Mouse (Mus musculus) kidney, embryonic 16.5 days (tissue): ENCODE data around the gene 4930522H14Rik. TPM values are rescaled to one million over a fixed set of nuclear protein-coding genes. Genes with fewer than 3 reads are reported as not detected.

Experiments used
- ATAC-seq: fragments of 200-750 bp; cut with Nextera tagmentation; 2 replicates; pipeline ENCODE4 v1.8.0; 2017; ENCODE audit warnings: moderate TSS enrichment; ENCODE audit not compliant: low FRiP score, low TSS enrichment
- H3K27ac ChIP-seq: fragments of 300-500 bp; sonication (generic); 2 replicates; pipeline ENCODE4 v1.5.1; 2014; ENCODE audit warnings: low read length
- H3K27me3 ChIP-seq: fragments of 300-500 bp; sonication (generic); 2 replicates; pipeline ENCODE4 v1.6.1; 2014; ENCODE audit warnings: low read length, control low read depth, mixed read lengths; ENCODE audit not compliant: insufficient read depth
- H3K36me3 ChIP-seq: fragments of 300-500 bp; sonication (generic); 2 replicates; pipeline ENCODE4 v1.6.1; 2014; ENCODE audit warnings: low read length, control low read depth, mixed read lengths; ENCODE audit not compliant: insufficient read depth
- H3K4me1 ChIP-seq: fragments of 300-500 bp; sonication (generic); 2 replicates; pipeline ENCODE4 v1.6.1; 2014; ENCODE audit warnings: low read length, control low read depth, mixed read lengths; ENCODE audit not compliant: insufficient read depth
- H3K4me2 ChIP-seq: fragments of 300-500 bp; sonication (generic); replicated peaks from 2 replicates; pipeline ENCODE4 v1.6.1; 2014; ENCODE audit warnings: low read depth, low read length
- H3K4me3 ChIP-seq: fragments of 300-500 bp; sonication (generic); 2 replicates; pipeline ENCODE4 v1.5.1; 2014; ENCODE audit warnings: mild to moderate bottlenecking, low read length
- H3K9ac ChIP-seq: fragments of 300-500 bp; sonication (generic); replicated peaks from 2 replicates; pipeline ENCODE4 v1.6.1; 2014; ENCODE audit warnings: low read length
- H3K9me3 ChIP-seq: fragments of 300-500 bp; sonication (generic); 2 replicates; pipeline ENCODE4 v1.6.1; 2016; ENCODE audit warnings: low read length, control low read depth
- WGBS: fragments of 180-500 bp; shearing (Covaris S2); extraction: QIAGEN DNeasy Blood & Tissue Kit; methylation state at CpG from one replicate; pipeline ENCODE4 v1.1.7; 2014; 5-methylcytosine and 5-hydroxymethylcytosine counted together
- polyA plus RNA-seq: library from polyadenylated mRNA; unstranded; fragments of >200 nt; fragmentation: Nextera tagmentation; extraction: Ambion mirVana; gene quantifications from 2 replicates; pipeline ENCODE4 v1.2.1, GENCODE M21; 2015

The 4930522H14Rik gene
- not detected in 2 replicates for polyA plus RNA-seq

DNA sequence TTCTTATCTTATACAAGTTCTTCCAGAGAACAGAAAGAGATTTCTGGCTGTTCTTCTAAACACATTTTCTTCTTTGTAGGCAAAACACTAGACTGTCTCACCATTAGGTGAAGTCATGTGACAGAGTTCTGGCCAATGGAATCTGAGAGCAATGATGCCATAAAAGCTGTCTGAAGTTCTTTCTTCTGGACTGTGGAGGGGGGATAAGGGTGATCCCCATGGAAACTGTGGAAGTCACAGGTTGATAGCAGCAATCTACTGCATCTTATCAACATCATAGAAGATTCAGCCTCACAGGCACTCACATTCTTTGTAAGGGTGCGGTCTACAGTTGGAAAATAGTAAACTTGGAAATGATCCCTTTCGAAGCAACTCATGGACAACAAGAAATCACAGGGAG, at the start of gene 4930522H14Rik:
4930522H14Rik (minus strand) TSS at position 187 of the 400 bp plus-strand sequence.
- no peaks in the 10 kb centered on the region for H3K4me1 ChIP-seq
- H3K9ac ChIP-seq: no peak within 1 kb of the TSS
- WGBS: 95% methylated on average over 2 of the region's 2 CpGs
- no peak within 1 kb of the TSS for H3K27ac ChIP-seq
- H3K4me3 ChIP-seq: no peak within 1 kb of the TSS
- H3K36me3 ChIP-seq: no peaks in the 10 kb centered on the region
- H3K9me3 ChIP-seq: no peaks in the 10 kb centered on the region
- no peak within 1 kb of the TSS for H3K4me2 ChIP-seq
- no peaks in the 10 kb centered on the region for H3K27me3 ChIP-seq
- no peak for ATAC-seq

DNA sequence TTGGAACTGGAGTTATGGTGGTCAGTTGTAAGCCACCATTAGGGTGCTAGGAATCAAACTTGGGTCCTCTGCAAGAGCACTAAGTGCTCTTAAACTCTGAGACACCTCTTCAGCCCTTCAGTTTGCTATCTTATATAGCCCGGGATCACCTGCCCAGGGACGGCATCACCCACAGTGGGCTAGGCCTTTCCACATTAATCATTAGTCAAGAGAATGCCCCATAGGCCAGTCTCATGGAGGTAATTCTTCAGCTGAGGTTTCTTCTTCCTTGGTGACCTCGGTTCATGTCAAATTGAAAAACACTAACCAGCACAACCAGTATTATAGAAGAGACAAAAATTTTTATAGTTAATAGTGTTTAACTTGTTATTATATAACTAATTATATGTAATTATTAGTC, 47.3 kb upstream of the 4930522H14Rik start:
- no peaks in the 10 kb centered on the region for H3K9me3 ChIP-seq
- ATAC-seq: no peak
- H3K4me1 ChIP-seq: no peaks in the 10 kb centered on the region
- H3K9ac ChIP-seq: no peak overlapping the region
- H3K4me3 ChIP-seq: no peak overlapping the region
- no peak overlapping the region for H3K27ac ChIP-seq
- WGBS: 84% methylated on average over 3 of the region's 3 CpGs
- H3K36me3 ChIP-seq: no peaks in the 10 kb centered on the region
- H3K4me2 ChIP-seq: no peak overlapping the region
- H3K27me3 ChIP-seq: no peaks in the 10 kb centered on the region

DNA sequence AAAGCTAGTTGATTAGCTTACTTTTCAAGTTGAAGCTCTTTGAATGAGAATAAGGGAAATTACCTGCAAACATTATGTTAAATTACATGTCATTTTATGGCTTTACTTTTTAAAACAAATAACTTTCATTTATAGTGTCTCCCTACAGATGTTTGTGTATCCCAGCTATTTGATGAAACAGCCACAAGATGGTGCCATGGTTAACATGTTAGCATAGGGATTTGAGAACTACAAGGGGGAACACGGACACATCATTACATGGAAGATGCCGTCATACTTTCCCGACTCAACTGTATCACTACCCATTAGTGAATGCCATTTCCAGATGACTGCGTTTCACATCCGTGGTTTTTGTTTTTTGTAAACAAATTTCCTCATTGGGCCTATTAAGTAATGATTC, 45.8 kb upstream of the 4930522H14Rik start:
- no peaks in the 10 kb centered on the region for H3K9me3 ChIP-seq
- no peaks in the 10 kb centered on the region for H3K27me3 ChIP-seq
- no peak overlapping the region for H3K4me2 ChIP-seq
- no peak overlapping the region for H3K4me3 ChIP-seq
- no peaks in the 10 kb centered on the region for H3K36me3 ChIP-seq
- H3K9ac ChIP-seq: no peak overlapping the region
- no peak overlapping the region for H3K27ac ChIP-seq
- no peaks in the 10 kb centered on the region for H3K4me1 ChIP-seq
- 71% methylated on average over 5 of the region's 5 CpGs for WGBS
- no peak for ATAC-seq

DNA sequence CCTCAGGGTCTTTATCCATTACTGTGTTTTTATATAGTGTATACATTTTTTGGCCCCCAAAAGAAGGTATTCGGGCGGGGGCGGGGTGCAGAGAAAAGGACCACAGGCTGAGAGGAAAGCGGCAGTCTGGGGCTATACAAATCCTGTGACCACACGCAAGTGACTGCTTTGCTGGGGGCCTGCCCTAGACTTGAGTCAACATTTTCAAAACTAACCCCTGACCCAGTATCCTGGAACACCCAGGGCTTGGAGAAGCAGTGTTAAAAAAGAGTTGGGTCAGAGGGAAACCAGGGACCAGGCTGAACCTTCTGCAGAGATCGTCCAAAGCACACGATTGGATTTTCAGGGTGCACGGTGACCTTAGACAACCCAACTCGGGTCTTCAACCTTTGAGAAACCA, 43.7 kb upstream of the 4930522H14Rik start:
- no peak overlapping the region for H3K9ac ChIP-seq
- no peaks in the 10 kb centered on the region for H3K27me3 ChIP-seq
- WGBS: 82% methylated on average over 9 of the region's 9 CpGs
- H3K9me3 ChIP-seq: no peaks in the 10 kb centered on the region
- ATAC-seq: no peak
- H3K4me3 ChIP-seq: no peak overlapping the region
- H3K4me2 ChIP-seq: no peak overlapping the region
- no peak overlapping the region for H3K27ac ChIP-seq
- no peaks in the 10 kb centered on the region for H3K36me3 ChIP-seq
- no peaks in the 10 kb centered on the region for H3K4me1 ChIP-seq

DNA sequence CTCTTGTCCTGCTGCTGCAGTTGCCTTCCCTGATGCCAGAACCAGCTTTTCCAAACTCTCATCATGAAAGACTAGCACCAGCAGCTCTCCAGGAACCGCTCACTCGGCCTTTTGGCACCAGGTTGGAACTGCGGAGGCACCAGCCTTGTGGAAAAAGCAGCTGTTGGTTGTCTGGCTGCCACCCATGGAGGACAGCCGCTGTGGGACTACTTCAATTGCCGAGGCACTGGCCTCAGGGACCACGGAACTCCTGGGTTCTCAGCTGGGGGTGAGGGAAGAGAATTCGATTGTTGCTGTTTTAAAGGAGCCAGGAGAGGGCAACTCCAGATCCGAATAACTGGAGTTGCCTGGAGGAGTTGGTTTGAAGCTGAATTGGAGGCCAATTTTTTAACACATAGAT, 43.2 kb upstream of the 4930522H14Rik start:
- Histone ChIP-seq H3K9me3 (no peaks in the 10 kb centered on the region), H3K4me3 (no peak overlapping the region), H3K4me1 (no peaks in the 10 kb centered on the region), H3K36me3 (no peaks in the 10 kb centered on the region), H3K4me2 (no peak overlapping the region), H3K27ac (no peak overlapping the region), H3K27me3 (no peaks in the 10 kb centered on the region), H3K9ac (no peak overlapping the region)
- no peak for ATAC-seq
- 56% methylated on average over 8 of the region's 8 CpGs for WGBS

DNA sequence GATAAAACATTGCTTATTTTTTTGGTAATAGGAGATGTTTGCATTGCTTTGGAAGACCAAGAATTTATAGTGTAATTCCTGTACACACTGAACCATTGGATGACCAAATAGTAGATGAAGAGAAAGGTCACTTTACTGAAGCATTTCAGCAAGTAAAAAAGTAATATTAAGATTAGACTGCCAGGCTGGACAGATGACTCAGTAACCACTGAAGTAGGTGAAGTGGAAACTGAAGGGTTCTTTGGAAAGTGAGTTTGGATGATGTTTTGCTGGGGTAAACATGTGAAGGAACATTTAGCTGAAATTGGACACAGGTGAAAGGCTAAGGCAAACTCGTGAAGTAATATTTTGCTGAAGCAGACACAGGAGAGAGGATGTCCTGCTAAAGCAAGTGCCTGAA, 41.5 kb upstream of the 4930522H14Rik start:
- ATAC-seq: no peak
- H3K4me1 ChIP-seq: no peaks in the 10 kb centered on the region
- H3K27me3 ChIP-seq: no peaks in the 10 kb centered on the region
- no peaks in the 10 kb centered on the region for H3K36me3 ChIP-seq
- 74% methylated on average over 1 of the region's 1 CpGs for WGBS
- H3K9me3 ChIP-seq: no peaks in the 10 kb centered on the region
- no peak overlapping the region for H3K4me2 ChIP-seq
- H3K4me3 ChIP-seq: no peak overlapping the region
- no peak overlapping the region for H3K9ac ChIP-seq
- H3K27ac ChIP-seq: no peak overlapping the region

DNA sequence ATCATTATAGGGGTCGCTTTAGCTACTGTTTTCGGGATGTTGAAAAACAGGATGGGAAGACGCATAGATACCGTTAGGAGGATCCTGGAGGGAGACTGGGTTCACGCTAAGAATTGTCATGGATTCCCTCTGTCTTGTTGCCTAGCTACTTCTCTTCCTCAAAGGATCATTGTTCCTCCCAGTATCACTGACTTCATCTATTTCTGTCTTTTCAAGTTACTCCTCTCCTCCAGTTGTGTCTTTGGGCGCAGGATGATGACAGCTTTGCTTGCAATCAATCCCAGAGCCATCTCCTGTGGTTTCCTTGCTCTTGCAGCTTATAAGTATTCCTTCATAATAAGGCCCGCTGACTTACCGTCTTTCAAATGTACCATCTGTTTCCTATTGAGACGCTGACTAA, 38.3 kb upstream of the 4930522H14Rik start:
- Histone ChIP-seq H3K4me3 (no peak overlapping the region), H3K27ac (no peak overlapping the region), H3K4me2 (no peak overlapping the region), H3K4me1 (no peaks in the 10 kb centered on the region), H3K27me3 (no peaks in the 10 kb centered on the region), H3K9me3 (no peaks in the 10 kb centered on the region), H3K36me3 (no peaks in the 10 kb centered on the region), H3K9ac (no peak overlapping the region)
- WGBS: 77% methylated on average over 9 of the region's 9 CpGs
- ATAC-seq: no peak

DNA sequence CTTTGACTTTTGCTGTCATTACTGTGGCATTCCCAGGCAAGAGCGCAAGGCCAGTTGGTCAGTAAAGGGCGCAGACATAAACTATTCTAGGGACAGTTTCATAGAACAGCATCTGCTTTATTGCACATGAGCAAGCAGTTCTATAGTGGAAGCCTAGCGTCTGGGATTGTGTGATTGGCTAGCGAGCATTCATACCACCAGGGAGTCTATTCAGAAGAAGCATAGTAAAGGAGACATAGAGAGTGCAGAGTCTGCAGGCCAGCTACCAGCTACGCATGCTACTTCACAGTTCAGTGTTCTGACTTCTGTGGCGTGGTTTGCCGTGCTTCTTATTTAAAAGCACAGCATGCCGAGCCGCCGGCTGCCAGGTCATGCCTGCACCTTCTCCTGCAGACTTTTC, 37.9 kb upstream of the 4930522H14Rik start:
- no peaks in the 10 kb centered on the region for H3K36me3 ChIP-seq
- no peak overlapping the region for H3K4me2 ChIP-seq
- H3K9ac ChIP-seq: no peak overlapping the region
- ATAC-seq: no peak
- H3K4me1 ChIP-seq: no peaks in the 10 kb centered on the region
- no peaks in the 10 kb centered on the region for H3K27me3 ChIP-seq
- WGBS: 82% methylated on average over 10 of the region's 10 CpGs
- H3K9me3 ChIP-seq: no peaks in the 10 kb centered on the region
- no peak overlapping the region for H3K27ac ChIP-seq
- H3K4me3 ChIP-seq: no peak overlapping the region

DNA sequence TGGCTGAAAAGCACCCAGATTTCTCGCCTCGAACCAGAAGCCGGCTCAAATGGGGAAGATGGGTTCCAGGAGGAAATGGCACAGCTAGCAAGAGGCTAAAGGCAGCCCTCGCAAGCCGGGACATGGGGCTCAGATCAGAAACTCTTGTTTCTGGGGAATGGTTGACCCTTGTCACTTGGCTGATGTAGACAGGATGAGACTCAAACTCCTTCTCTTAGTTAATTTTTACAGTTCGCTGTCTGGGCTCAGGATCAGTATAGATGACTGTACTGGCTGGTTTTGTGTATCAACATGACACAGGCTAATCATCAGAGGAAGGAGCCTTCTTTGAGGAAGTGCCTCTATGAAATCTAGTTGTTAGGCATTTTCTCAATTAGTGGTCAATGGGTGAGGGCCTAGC, 33.6 kb upstream of the 4930522H14Rik start:
- WGBS: 92% methylated on average over 6 of the region's 6 CpGs
- H3K4me2 ChIP-seq: no peak overlapping the region
- H3K4me1 ChIP-seq: no peaks in the 10 kb centered on the region
- no peaks in the 10 kb centered on the region for H3K9me3 ChIP-seq
- no peaks in the 10 kb centered on the region for H3K36me3 ChIP-seq
- no peak for ATAC-seq
- no peak overlapping the region for H3K27ac ChIP-seq
- H3K4me3 ChIP-seq: no peak overlapping the region
- no peak overlapping the region for H3K9ac ChIP-seq
- no peaks in the 10 kb centered on the region for H3K27me3 ChIP-seq

DNA sequence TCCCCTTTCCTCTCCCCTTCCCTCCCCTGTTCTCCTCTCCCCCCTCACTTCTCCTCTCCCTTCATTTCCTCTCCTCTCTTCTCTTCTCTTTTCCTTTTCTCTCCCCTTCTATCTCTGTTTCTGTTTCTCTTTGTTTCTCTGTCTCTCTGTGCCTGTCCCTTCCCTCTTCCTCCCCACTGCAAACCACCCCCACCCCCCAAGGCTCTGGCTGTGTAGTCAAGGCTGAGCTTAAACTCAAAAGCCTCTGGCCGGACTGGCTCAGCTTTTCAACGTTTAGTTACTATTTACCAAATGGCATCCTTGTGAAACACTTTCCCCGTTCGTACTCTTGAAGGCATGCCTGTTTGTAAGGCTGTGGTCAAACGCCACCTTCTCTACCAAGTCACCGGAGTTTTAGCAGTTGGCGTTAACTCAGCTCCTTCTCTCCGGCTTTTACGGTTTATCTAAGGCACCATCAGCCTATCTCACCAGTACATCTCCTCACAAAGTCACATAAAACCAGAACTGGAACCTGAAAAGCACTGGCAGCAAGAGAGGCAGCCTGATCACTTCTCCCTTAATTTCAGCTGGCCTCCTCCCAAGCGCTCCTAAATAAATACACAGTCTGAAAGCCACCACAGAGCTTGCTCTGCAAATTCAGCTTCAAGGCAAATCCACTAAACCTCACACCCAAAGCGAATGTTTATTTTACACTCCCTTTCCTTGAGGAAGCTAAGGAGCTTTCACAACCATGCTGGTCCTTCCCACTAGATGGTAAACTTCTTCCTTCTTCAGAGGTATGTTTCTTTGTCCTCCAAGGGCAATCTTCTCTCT, 19.4 kb upstream of the 4930522H14Rik start:
- no peaks in the 10 kb centered on the region for H3K4me1 ChIP-seq
- no peaks in the 10 kb centered on the region for H3K36me3 ChIP-seq
- peak overlapping the region; percentile 5; the same call in 1 of the 2 replicates for H3K4me3 ChIP-seq
- WGBS: 10% methylated on average over 11 of the region's 11 CpGs
- peak overlapping the region; percentile 43 for H3K4me2 ChIP-seq
- ATAC-seq: no peak; the same call in 1 of the 2 replicates
- H3K9ac ChIP-seq: no peak overlapping the region
- H3K27ac ChIP-seq: no peak overlapping the region
- H3K27me3 ChIP-seq: no peaks in the 10 kb centered on the region
- no peaks in the 10 kb centered on the region for H3K9me3 ChIP-seq
